Mouse (Mus musculus): Measurements from ENCODE around the gene Mfap3.
A peak's percentile ranks its signal among the peaks of the same experiment; 100 is the strongest.

Gene Mfap3

GRCm38 (mm10) chr11:57518091-57518750 lies at the start of gene Mfap3, which contains the start of gene Fam114a2:
TSS of gene Mfap3 (plus strand) at chr11:57518664.
TSS of gene Fam114a2 (minus strand) at chr11:57518617.
- peak; percentile 95 for DNase-seq (ENCODE audit: extremely low spot score)

- no peak for DNase-seq (ENCODE audit: extremely low spot score)
Measured at GRCm38 (mm10) chr11:57468706-57469105, 49.8 kb upstream of the Mfap3 start.

DNA sequence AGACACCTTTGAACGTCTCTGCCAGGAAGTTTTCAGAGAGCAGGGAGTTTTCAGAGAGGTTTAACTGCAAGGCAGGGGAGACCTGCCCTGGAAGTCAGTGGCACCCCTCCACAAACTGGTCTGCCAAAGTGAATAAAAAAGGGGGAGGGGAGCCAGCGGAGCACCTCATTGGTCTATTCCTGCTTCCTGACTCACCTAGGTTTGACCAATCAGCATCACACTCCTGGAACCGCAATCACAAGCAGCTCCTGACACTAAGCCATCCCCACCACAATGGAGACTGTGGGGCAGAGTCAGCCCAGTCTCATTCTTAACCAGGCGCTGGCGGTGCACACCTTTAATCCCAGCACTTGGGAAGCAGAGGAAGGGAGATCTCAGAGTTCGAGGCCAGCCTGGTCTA lies 48.4 kb upstream of the Mfap3 start:
- DNase-seq (ENCODE audit: extremely low spot score) = no peak

DNA sequence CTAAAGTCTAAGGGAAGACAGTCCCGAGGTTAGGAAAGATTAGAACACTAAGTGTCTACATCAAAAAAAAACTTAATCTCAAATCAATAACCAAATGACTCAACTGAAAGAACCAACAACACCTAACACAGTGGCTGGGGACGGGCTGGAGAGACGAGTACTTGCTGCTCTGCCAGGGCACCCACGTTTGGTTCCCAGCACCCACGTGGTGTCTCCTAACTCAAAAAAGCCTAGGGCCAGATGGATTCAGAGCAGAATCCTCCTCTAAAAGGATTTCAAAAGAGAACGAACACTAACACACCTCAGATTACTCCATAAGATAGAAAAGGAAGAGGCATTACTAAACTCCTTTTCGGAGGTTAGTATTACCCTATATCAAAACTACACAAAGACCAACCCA lies 47.5 kb upstream of the Mfap3 start:
- DNase-seq (ENCODE audit: extremely low spot score) = no peak

GRCm38 (mm10) chr11:57474296-57474941 lies 44.0 kb upstream of the Mfap3 start:
- DNase-seq (ENCODE audit: extremely low spot score) = no peak

GRCm38 (mm10) chr11:57475119-57475518 lies 43.3 kb upstream of the Mfap3 start:
- no peak for DNase-seq (ENCODE audit: extremely low spot score)

- no peak for DNase-seq (ENCODE audit: extremely low spot score)
Measured at GRCm38 (mm10) chr11:57478077-57478476, 40.4 kb upstream of the Mfap3 start.

- DNase-seq (ENCODE audit: extremely low spot score) = no peak
Measured at GRCm38 (mm10) chr11:57488436-57488835, 30.0 kb upstream of the Mfap3 start.

- no peak for DNase-seq (ENCODE audit: extremely low spot score)
Measured at GRCm38 (mm10) chr11:57496462-57497039, 21.9 kb upstream of the Mfap3 start.

DNA sequence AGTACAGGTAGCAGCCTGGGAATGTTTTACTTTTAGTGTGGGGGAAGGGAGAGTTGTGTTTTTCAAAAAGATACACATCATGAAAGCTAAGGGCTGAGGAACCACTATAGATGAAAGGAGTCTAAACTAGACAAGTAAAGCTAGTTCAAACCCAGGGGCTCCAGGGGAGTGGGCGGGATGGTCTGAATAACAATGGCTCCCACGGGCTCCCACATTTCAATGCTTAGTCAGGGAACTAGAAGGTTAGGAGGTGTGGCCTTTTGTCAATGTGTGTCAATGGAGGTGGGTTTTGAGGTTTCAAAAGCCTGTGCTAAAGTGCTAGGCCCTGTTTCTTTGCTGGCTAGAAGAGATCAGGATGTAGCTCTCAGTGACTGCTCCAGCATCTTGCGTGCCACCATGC lies 20.8 kb upstream of the Mfap3 start:
- DNase-seq (ENCODE audit: extremely low spot score) = no peak

- no peak for DNase-seq (ENCODE audit: extremely low spot score)
Measured at GRCm38 (mm10) chr11:57498215-57498614, 20.2 kb upstream of the Mfap3 start.

GRCm38 (mm10) chr11:57503155-57503554 lies 15.3 kb upstream of the Mfap3 start:
- no peak for DNase-seq (ENCODE audit: extremely low spot score)

DNA sequence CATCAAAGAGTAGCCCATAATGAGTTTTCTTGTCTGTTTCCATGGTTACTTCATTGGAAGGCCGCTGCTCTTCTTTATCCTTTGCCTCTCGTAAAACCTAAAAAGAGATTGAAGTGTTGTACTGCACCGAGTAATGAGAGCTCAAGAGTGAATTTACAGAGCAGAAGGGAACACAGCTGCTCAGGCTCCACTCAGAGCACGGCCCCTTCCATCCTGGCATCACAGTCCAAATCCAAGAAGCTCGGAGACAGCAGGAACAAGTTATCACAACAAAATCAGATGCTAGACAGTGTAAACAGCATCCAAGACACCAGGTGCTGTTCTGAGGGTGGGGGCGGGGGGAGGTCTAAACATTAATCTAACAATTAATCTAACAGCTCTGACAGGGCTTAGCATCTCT lies 11.6 kb upstream of the Mfap3 start:
- no peak for DNase-seq (ENCODE audit: extremely low spot score)

DNA sequence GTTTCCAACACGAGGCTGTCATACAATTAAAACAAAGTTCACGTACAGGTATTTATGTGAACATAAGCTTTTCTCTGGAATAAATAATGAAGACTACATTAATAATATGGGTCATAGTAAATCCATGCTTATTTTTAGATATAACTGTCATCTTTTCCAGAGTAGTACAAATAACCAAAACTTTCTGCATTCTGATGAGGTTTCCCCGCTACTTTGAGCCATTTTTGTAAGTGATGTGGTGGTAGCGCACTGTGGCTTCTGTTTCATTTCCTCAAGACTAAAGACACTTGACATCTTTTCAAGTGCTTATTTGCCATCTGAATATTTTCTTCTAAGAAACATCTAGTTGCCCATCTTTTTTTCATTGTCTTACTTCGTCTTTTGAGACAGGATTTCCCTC lies 3.2 kb upstream of the Mfap3 start:
- no peak for DNase-seq (ENCODE audit: extremely low spot score)

DNA sequence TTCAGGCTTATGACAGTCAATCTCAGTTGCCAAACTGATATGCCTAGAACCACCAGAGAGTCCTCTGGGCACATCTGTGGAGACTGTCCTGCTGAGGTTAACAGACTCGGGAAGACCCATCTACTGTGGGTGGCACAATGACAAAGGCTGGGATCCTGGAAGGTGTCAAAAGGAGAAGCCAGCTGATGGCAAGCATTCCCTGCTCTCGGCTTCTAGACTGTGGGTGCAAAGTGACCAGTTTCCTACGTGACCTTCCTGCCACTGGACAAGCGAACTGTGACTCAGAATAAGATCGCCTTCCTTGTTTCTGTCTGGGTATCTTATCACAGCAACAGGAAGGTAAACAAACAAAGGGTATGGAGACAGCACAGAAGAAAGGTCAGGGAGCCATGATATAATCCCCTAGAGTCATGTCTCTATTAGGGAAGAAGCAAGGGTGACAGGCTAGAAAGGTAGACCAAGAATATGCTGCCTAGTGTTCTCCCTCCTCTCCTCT lies 1.5 kb upstream of the Mfap3 start:
- DNase-seq (ENCODE audit: extremely low spot score) = no peak

GRCm38 (mm10) chr11:57518751-57519148 lies 286 bp downstream of the Mfap3 start:
- no peak for DNase-seq (ENCODE audit: extremely low spot score)

DNA sequence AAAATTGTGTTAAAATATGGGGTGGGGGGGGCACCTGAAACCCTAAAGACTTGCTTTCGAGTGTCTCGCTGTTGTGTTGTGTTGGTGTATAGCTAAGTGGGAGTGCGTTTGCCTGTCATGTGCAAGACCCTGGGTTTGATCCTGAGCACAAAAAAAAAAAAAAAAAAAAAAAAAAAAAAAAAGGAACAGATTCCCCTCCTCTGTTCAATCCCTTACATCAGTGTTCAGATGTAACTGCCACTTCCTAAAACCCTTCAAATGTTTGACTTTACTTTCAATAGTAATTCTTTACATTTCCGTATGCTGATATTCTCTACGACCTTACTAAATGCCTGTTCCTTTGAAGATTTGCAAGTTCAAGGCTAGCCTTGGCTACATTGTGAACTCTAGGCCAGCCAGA lies 840 bp downstream of the Mfap3 start:
- DNase-seq (ENCODE audit: extremely low spot score) = no peak

- no peak for DNase-seq (ENCODE audit: extremely low spot score)
Measured at GRCm38 (mm10) chr11:57521206-57521605, 2.7 kb downstream of the Mfap3 start.

GRCm38 (mm10) chr11:57522046-57522445 lies 3.6 kb downstream of the Mfap3 start:
- DNase-seq (ENCODE audit: extremely low spot score) = no peak

- DNase-seq (ENCODE audit: extremely low spot score) = no peak
Measured at GRCm38 (mm10) chr11:57523418-57523817, 5.0 kb downstream of the Mfap3 start.

DNA sequence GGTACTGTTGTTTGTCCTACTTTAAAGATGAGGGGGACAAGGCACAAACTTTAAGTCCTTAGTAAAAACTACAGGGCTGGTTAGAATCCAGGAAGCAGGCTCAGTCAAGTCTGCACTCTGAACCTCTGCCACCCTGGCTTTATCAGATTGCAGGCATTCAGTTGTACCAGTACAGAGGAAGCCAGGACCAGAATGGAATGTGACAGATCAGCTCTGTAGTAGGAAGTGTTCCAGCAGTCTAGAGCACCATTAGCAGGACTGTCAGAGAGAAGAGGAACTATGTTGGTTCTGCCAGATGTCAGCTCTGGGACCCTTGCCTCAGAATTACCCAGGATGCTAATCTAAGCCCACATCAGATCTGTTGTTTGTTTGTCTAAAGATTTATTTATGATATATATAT lies 6.1 kb downstream of the Mfap3 start:
- DNase-seq (ENCODE audit: extremely low spot score) = no peak

- no peak for DNase-seq (ENCODE audit: extremely low spot score)
Measured at GRCm38 (mm10) chr11:57525900-57526299, 7.4 kb downstream of the Mfap3 start.

GRCm38 (mm10) chr11:57527506-57527905 lies 9.0 kb downstream of the Mfap3 start:
- no peak for DNase-seq (ENCODE audit: extremely low spot score)
